Mouse (Mus musculus): Measurements from ENCODE around the gene Nus1. TPM values are rescaled to one million over a fixed set of nuclear protein-coding genes. Genes with fewer than 3 reads are reported as not detected.

Gene Nus1
- total RNA-seq, 2 experiments from 2014 or later: 25.9 to 26.1 TPM

DNA sequence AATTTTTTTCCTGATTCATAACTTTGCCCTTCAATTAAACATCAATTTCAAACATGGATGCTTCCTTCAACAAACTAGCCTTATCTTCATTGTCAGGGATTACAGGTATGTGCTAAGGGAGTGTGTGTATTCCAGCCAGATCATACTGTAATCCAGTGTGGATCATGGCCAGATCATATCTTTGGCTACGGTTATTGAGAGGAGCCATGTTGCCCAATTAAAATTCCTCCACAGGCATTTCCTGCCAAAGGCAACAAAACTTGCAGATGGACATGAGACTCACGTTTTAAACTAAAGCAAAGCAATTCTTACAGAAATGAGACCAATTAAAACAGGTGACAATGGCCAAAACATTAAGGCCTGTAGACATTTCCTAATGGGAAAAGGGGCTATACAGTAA lies 889 bp upstream of the Nus1 start:
- no peak for ATAC-seq (replicated peaks; ENCODE audit: poor library complexity, severe bottlenecking)

DNA sequence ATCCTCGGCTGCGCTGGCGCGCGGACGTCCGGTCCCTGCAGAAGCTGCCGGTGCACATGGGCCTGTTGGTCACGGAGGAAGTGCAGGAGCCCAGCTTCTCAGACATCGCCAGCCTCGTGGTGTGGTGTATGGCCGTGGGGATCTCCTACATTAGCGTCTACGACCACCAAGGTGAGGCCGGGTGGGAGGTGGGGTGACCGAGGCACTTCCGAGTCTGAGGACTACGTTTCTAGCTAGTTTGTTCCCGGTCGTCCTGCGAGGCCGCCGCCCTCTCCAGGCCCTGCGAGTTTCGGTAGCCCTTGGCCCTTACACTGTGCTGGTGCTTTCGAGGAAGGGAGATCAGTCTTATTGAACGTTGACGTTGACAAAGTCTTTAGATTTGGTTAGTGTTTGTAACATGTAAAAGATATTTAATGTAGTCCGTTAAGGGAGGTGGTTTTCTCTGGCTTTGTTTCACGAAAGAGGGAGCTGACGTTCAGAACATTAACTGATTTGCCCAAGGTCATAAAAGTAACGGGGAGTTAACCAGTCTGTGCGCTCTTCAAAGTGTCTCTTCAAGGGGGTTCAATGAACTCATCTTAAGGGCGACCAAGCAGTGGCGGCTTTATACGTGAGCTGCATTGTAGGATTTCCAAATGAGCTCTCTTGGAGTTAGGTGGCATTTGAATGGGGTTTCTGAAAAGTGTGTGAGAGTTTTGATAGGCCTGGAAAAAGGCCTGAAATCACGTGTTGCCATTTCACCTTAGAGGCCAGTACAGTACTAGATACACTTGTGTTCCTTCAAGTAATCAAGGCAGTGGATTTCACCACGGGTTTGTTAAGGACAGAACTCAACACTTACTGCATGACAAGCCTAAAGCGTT lies 882 bp downstream of the Nus1 start:
- ATAC-seq (replicated peaks; ENCODE audit: poor library complexity, severe bottlenecking): peak; percentile 25

DNA sequence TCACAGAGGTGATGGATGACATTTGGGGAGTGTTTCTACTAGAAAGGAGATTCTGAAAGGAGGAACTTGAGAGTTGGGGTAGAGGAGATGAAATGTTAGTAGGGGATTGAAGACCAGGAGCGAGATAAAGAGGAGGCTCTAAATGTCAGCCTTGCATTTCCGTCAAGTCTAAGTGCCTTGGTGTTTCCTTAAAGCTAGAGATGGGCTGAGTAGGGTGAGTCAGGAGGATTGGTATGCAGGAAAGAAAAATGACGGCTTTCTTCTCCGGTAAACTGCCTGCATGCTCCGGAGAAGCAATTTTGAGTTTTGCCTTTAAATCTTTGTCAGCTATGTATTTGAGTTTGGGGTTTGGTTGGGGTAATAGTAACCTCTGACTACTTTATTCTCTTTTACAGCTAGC lies 1.6 kb downstream of the Nus1 start:
- ATAC-seq (replicated peaks; ENCODE audit: poor library complexity, severe bottlenecking): no peak

DNA sequence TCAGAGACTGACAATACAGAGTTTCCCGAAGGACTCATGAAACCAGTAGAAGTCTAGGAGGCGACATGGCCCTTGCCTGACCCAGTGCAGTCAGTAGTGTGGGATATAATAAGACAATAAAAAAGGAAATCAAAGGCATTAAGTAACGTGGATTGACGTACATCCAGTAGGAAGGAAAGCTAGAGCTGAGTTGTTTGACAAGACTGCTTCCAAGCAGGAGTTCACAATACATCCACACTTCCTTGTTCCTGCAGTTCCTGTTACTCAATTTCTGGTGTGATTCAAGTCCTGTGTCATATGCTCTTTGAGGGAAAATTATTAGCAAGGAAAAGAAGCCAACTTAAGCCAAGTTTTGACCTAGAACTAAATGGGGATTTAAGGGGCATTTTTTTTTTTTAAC lies 2.1 kb downstream of the Nus1 start:
- 0 out of 2 replicates have a peak, but pooled peaks have one; percentile 10 for ATAC-seq (replicated peaks; ENCODE audit: poor library complexity, severe bottlenecking)

DNA sequence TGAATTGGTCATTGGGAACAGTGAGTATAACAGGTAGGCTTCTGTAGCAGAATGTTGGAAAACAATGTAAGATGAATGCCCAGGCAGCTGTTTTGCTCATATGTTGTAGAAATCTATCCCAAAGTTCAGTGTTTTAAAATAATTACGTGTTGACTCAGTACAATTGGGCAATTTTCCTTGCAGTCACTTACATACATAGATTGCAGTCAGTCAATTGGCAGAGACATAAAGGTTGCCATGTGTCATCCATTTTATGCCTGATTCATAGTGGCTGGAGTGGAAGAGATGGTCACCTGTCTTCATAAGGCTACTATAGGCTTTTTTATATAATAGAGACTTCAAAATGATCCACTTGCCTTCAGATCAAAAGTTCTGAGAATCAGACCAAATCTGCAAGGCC lies 3.2 kb downstream of the Nus1 start:
- ATAC-seq (replicated peaks; ENCODE audit: poor library complexity, severe bottlenecking): no peak

DNA sequence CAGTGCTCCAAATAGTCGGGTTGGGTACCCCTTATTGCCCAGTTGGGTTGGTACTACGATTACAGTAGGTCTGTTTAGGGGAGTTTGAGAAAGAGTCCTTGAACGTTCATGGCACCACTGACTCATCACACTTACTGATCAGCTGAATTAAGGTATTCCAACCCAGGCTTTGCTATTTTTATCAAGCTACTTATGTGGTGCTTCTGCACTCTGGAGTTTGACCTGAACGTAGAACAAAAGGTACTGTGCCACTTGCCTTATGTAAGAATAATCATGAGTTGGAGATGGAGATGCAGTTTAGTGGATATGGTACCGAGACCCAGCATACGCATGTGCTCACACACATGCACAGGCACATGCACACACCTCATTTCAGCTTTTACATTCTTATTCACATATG lies 4.4 kb downstream of the Nus1 start:
- ATAC-seq (replicated peaks; ENCODE audit: poor library complexity, severe bottlenecking): no peak

DNA sequence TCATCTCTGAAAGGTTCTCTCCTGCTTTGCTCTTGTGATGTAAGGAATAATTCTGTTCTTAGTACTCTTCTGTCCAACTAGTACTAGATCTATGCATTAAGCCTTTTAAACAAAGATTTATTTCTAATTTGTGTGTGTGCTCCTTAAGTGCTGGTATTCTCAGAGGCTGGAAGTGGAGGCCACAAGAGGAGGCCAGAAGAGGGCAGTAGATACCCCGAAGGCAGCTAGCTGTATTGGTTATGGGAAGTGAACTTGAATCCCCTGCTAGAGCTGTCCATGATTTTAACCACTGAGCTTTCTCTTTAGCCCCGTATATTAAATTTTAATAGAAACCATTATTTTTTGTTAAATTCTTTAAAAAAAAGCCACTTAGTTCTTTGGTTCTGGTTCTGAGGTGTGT lies 5.8 kb downstream of the Nus1 start:
- peak; percentile 63 for ATAC-seq (replicated peaks; ENCODE audit: poor library complexity, severe bottlenecking)

DNA sequence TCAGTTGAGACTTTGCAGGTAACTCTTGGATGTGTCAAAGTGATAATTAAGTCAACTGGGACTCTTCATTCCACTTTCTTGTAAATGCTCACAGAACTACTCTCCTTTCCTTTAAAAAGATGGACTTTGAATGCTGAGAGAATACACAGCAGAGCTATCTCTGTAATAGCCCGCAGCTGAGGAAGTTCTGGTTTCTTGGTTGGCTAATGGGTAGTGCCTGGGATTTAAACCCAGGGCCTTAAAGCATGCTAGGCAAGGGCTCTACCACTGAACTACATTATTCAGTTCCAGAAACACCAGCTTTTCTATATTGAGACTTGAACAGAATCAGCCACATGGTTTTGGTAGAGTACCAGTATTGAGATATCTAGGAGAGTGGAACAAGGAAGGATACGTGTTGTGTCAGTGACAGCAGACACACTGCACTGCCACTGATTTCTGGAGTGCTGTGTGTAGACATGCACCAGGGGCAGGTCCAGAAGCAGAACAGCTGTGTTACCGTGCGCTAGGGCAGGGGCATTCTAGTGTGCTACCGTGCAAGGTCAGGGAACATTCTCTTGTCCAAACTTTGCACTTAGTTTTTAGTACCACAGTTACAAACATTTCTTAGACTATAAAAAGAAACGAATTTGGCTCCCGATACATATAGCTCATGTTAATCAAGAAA lies 9.1 kb downstream of the Nus1 start:
- ATAC-seq (replicated peaks; ENCODE audit: poor library complexity, severe bottlenecking): no peak

DNA sequence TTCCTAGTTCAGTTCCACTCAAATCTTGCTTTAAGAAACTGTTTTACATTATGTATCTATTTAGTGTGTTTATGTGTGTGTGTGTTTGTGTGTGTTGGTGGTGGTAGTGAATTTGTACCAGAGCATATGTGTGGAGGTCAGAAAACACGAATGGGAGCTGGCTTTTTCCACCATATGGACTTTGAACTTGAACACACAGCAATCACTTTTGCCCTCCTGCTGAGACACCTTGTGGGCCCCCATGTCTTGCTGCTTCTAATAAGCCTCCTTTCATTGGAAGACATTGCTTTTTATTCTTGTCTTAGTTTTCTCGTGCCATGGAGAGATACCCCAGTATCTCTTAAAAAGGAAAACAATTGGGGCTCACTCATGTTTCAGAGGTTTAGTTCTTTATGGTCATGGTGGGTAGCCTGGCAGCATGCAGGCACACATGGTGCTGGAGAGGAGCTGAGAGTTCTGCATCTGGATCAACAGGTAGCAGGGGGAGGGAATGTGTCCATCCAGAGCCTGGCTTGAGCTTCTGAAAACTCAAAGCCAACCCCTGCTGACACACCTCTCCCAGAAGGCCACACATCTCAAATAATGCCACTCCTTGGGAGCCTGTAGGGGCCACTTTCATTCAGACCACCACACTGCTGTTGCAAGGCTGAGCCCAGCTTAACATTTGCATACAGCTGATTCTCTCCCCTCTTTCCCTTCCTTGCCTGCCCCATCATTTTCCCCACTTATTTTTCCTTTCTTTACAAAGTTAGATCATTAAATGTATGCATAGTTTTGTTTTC lies 10.5 kb downstream of the Nus1 start:
- no peak for ATAC-seq (replicated peaks; ENCODE audit: poor library complexity, severe bottlenecking)

DNA sequence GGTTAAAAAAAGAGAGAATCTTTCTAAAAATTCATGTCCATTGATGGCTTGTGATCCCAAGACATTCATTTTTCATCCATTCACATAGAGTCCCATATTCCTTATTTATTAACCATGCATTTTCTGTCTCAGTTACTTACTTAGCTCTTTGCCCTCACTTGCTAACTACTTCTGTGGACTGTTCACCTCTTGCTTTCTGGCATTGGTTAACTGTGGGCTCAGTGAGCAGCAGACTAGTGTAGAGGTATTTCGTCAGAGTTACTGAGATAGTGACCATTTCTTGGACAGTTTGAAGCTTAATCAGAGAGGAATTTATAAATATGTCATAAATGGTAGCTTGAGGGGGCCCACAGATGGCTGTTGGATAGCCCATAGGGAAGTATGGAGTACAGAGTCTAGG lies 13.6 kb downstream of the Nus1 start:
- no peak for ATAC-seq (replicated peaks; ENCODE audit: poor library complexity, severe bottlenecking)

DNA sequence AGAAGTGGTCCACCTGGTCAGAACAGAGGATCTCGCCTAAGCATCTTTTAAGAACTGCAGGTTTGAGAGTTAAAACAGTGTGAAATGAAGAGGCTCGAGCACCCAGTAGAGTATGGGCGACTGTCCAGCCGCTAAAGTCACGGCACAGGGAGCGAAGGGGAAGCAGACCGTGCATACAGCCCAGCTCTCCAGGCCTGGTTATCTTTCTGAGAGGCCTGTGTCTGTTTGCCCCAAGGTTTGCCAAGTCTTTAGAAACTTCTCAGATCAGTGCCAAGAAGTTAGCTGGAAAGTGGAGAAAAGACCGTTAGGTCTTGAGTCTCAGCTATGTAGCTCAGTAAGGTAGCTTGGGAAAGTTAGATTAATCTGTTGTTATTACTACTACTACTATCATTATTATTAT lies 17.5 kb downstream of the Nus1 start:
- no peak for ATAC-seq (replicated peaks; ENCODE audit: poor library complexity, severe bottlenecking)

DNA sequence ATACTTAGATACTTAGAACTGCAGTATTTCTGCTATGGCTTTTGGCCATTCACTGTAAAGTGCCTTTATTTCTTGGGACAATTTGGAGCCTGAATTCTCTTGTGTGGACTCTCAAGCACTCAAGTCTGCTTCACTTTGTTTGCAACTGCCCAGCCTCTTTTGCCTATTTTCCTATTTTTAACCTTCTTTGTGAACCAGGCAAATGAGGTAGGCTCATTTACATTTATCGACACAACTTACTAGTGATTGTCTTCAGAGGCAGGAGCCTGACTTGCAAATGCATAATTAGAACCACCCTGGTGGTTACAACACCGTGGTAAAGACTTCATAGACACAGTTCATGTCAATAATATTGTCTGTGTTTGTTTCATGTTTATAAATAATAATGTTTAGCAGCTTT lies 43.3 kb downstream of the Nus1 start:
- ATAC-seq (replicated peaks; ENCODE audit: poor library complexity, severe bottlenecking): no peak

DNA sequence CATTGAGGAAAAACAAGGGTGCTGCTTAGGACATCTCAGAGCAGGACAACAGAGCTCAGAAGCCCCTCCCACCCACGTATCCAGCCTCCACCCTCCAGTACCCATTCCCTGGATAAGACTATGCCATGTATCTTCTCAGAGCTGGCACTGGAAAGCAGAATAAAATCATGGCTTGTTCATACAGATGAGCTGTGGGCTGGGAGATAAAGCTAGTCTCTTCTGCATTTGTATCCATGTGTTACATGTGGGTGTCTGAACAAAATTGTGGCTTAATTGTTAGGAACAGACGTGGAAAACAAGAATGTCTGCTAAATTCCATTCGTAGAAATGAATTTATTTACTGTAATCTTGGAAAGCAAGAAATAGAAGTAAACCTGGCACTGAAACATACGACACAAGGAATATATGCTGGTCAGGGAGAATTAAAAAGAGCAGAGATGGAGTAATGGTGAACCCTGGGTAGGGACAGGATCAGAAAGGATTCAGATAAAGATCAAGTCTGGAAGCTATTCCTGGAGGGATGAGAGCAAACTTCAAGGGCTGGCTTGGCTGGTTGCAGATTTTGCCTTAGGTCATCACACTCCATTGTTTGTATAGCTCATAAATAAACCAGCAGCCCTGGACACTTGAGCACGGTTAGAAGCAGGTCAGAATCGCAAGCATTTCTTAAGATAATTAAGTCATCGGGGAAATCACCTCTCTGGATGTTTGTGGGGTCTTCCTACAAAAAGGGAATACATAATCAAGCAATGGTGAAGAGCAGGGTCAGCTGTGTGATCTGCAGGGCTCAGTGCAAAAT lies 46.8 kb downstream of the Nus1 start:
- no peak for ATAC-seq (replicated peaks; ENCODE audit: poor library complexity, severe bottlenecking)

DNA sequence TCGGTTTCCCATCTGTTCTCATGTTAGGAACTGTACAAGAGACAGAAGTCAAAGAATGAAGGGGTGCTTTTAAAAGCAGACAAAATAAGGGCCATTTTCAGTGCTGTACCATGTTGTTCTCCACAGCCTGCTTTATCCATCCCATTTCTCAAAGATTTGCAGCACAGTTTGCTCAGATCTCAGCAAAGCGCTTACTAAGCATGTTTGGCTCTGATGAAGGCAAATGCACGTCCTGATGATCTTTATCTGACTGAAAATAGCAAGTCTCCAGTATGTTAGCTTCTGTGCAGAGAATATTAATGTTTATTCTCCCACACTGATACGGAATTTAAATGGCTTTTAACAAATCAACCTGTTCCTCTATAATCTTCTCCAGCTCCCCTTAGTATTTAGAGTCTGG lies 54.2 kb downstream of the Nus1 start:
- no peak for ATAC-seq (replicated peaks; ENCODE audit: poor library complexity, severe bottlenecking)

Other genes starting within 250 kb of the Nus1 start
- not detected in 2 replicates for gene Ros1, start 222.3 kb upstream of the Nus1 start, total RNA-seq (2014; fragmentation: Nextera tagmentation)
- gene Ros1, start 222.3 kb upstream of the Nus1 start, total RNA-seq (2017): not detected in 2 replicates
- gene Dcbld1, start 183.9 kb upstream of the Nus1 start, total RNA-seq (2014; fragmentation: Nextera tagmentation): 0.09 TPM in 1 of 2 replicates, not detected in the other
- 0.10 TPM in 1 of 2 replicates, not detected in the other for gene Dcbld1, start 183.9 kb upstream of the Nus1 start, total RNA-seq (2017)
- not detected in 2 replicates for gene Gm26741, start 58.8 kb upstream of the Nus1 start, total RNA-seq (2014; fragmentation: Nextera tagmentation)
- gene Gm26741, start 58.8 kb upstream of the Nus1 start, total RNA-seq (2017): not detected in 2 replicates
- gene Gopc, start 35.4 kb upstream of the Nus1 start, total RNA-seq (2014; fragmentation: Nextera tagmentation): 16.8 and 19.0 TPM in 2 replicates
- gene Gopc, start 35.4 kb upstream of the Nus1 start, total RNA-seq (2017): 15.1 and 16.6 TPM in 2 replicates
- gene Nepn, start 28.6 kb upstream of the Nus1 start, total RNA-seq (2014; fragmentation: Nextera tagmentation): not detected in 2 replicates
- gene Nepn, start 28.6 kb upstream of the Nus1 start, total RNA-seq (2017): not detected in 2 replicates